Mouse (Mus musculus) adrenal gland, adult (tissue): Measurements from ENCODE around the gene Rpl15.
"Not testable (repeated sequence)": the region's sequence is repeated elsewhere in the genome, so short reads cannot be mapped to it uniquely, and the experiment has no call there.

Source experiments
- DNase-seq, 2 experiments: peaks; one replicate each; pipeline ENCODE4 v3.0.0; 2022 to 2023; ENCODE audit warnings: low spot score in 1 of 2; ENCODE audit not compliant: inconsistent age in 2 of 2

Rpl15 gene

DNA sequence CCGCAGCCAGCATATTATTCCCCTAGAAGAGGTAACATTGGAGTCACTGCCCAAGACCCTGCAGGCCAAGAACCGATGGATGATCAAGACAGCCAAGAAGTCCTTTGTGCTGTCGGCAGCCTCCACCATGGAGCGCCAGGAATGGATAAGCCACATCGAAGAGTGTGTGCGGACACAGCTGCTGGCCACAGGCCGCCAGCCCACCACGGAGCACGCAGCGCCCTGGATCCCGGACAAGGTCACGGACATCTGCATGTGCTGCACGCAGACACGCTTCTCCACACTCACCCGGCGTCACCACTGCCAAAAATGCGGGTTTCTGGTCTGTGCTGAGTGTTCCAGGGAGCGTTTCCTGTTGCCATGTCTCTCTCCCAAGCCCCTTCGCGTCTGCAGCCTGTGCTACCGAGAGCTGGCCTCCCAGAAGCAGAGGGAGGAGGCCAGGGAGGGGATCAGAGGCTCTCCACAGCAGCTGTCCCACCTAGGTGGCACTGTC lies 28.5 kb downstream of the Rpl15 start:
- DNase-seq: peak in 1 of 2 experiments; percentile 22

GRCm38 (mm10) chr14:18241786-18242185 lies 29.4 kb downstream of the Rpl15 start:
- DNase-seq: no peak

DNA sequence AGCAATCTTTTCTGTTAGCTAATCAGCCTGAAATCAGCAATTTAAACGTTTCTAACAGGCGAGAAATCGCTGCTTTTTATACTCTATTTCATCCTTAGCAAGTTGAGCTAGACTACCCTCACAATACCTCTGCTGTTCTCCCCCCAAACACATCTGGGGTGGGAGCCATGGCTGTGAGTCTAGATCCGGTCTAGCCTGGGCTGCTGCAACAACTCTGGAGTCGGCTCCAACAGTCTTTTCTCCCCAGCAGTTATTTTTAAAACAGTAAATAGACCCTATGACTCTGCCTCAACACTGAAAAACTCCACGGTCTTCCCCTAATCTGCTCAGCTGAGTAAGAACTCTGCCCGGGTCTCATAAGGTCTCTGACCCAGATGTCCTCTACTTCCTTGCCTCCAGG lies 31.1 kb downstream of the Rpl15 start:
- DNase-seq: peak in 1 of 2 experiments; percentile 53

- DNase-seq: peak; percentile 100
Observed at GRCm38 (mm10) chr14:18238750-18239731, 32.1 kb downstream of the Rpl15 start, which contains the start of gene Nr1d2. Gene Nr1d2, minus strand, starts transcription at chr14:18239127.

DNA sequence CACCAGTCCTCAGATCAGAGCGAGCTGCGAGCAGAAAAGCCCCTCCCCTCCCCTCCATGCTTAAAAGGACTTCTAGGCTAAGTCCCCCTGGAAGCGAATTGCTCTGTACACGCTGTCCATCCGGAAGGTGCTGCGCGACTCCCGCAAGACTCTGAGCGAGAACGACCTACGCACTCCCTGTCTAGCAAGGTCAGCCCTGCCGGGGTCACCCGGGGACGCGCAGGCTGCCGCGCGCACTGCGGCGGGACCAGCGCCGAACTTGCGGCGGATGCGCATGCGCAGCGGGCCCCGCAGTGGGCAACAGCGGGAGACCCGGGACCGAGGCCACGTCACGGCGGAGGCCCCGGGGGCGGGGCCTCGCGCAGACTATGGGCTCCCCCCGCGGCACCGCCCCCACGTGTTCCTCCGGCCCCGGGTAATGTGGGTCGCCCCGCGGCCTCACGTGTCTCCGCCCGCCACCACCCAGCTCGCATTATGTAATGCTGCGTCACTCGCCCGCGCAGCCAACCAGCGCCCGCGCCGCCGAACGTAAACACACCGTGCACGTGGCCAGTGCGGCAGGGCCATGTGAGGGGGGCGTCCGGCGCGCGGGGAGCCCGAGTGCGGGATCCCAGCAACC lies 33.0 kb downstream of the Rpl15 start:
- peak; percentile 100 for DNase-seq

- peak in 1 of 2 experiments; percentile 64 for DNase-seq
Observed at GRCm38 (mm10) chr14:18237381-18237780, 33.8 kb downstream of the Rpl15 start.

DNA sequence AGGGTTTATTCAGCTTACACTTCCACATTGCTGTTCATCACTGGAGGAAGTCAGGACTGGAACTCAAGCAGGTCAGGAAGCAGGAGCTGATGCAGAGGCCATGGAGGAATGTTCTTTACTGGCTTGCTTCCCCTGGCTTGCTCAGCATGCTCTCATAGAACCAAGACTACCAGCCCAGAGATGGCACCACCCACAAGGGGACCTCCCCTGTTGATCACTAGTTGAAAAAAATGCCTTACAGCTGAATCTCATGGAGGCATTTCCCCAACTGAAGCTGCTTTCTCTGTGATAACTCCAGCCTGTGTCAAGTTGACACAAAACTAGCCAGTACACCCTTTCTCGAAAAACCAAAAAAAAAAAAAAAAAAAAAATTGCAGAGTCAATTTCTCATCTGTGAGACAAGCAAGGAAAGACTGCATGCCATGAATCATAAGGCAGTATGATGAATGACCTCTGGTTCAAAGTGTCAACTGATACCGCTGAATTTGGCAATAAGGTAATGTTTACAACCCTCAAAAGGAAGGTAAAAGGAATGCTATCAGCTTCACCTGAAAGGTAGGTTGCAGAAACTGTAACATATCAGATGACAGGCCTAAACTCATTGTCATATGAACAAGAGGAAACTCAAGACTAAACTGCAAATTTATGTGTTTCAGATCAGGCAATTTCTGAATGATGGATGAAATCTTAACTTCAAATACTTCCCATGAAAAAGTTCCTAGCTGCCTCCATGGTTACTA lies 34.5 kb downstream of the Rpl15 start:
- peak in 1 of 2 experiments; percentile 86 for DNase-seq

GRCm38 (mm10) chr14:18233981-18234960 lies 36.9 kb downstream of the Rpl15 start:
- DNase-seq: peak in 1 of 2 experiments; percentile 74

DNA sequence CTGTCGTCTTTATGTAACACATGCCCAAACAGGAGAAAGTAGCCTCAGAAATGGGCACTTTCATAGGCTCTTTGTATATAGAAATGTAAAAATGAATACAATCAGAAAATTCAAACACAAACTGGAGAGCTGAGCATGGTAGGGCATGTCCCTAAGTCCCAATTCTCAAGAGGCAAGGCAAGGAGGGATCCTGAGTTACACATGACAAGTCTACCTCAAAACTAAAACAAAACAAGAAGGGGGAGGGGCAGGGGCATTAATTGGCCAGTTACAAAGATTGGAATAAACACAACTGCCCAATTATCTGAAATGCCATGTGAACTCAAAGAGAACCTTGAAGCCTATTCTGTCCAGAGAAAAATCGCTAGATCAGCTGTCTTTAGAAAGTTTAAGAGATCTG lies 38.1 kb downstream of the Rpl15 start:
- DNase-seq: peak in 1 of 2 experiments; percentile 51

- not testable (repeated sequence) for DNase-seq
Observed at GRCm38 (mm10) chr14:18231866-18232265, 39.3 kb downstream of the Rpl15 start.

- not testable (repeated sequence) for DNase-seq
Observed at GRCm38 (mm10) chr14:18229751-18230150, 41.4 kb downstream of the Rpl15 start.

GRCm38 (mm10) chr14:18226181-18226580 lies 45.0 kb downstream of the Rpl15 start:
- peak in 1 of 2 experiments; percentile 63 for DNase-seq

- not testable (repeated sequence) for DNase-seq
Observed at GRCm38 (mm10) chr14:18225431-18225830, 45.8 kb downstream of the Rpl15 start.

- no peak for DNase-seq
Observed at GRCm38 (mm10) chr14:18221977-18222376, 49.2 kb downstream of the Rpl15 start.
